Mouse (Mus musculus) kidney, embryonic 15.5 days (tissue): ENCODE results near the gene Gm15217. TPM values are rescaled to one million over a fixed set of nuclear protein-coding genes. Genes with fewer than 3 reads are reported as not detected.

Experiments
- ATAC-seq: fragments of 200-750 bp; cut with Nextera tagmentation; replicated peaks from 2 replicates; pipeline ENCODE4 v1.8.0; 2017; ENCODE audit warnings: moderate TSS enrichment; ENCODE audit not compliant: low FRiP score
- H3K27ac ChIP-seq: fragments of 300-500 bp; sonication (generic); 2 replicates; pipeline ENCODE4 v1.5.1; 2015; ENCODE audit warnings: mild to moderate bottlenecking, inconsistent platforms
- H3K27me3 ChIP-seq: fragments of 300-500 bp; sonication (generic); 2 replicates; pipeline ENCODE4 v1.6.1; 2015; ENCODE audit warnings: inconsistent platforms
- H3K36me3 ChIP-seq: fragments of 300-500 bp; sonication (generic); 2 replicates; pipeline ENCODE4 v1.6.1; 2015; ENCODE audit warnings: inconsistent platforms
- H3K4me1 ChIP-seq: fragments of 300-500 bp; sonication (generic); 2 replicates; pipeline ENCODE4 v1.6.1; 2015; ENCODE audit warnings: inconsistent platforms
- H3K4me2 ChIP-seq: fragments of 300-500 bp; sonication (generic); 2 replicates; pipeline ENCODE4 v1.6.1; 2015; ENCODE audit warnings: moderate library complexity, mild to moderate bottlenecking, inconsistent platforms
- H3K4me3 ChIP-seq: fragments of 300-500 bp; sonication (generic); replicated peaks from 2 replicates; pipeline ENCODE4 v1.5.1; 2015; ENCODE audit warnings: mild to moderate bottlenecking, inconsistent platforms
- H3K9ac ChIP-seq: fragments of 300-500 bp; sonication (generic); 2 replicates; pipeline ENCODE4 v1.6.1; 2015; ENCODE audit warnings: mild to moderate bottlenecking, inconsistent platforms
- H3K9me3 ChIP-seq: fragments of 300-500 bp; sonication (generic); replicated peaks from 2 replicates; pipeline ENCODE4 v1.6.1; 2016; ENCODE audit warnings: inconsistent platforms
- WGBS: fragments of 180-500 bp; shearing (Covaris S2); methylation state at CpG from one replicate; pipeline ENCODE4 v1.1.7; 2015; ENCODE audit warnings: mixed read lengths; 5-methylcytosine and 5-hydroxymethylcytosine counted together
- polyA plus RNA-seq: library from polyadenylated mRNA; unstranded; fragments of >200 nt; fragmentation: Nextera tagmentation; extraction: Ambion mirVana; gene quantifications from 2 replicates; pipeline ENCODE4 v1.2.1, GENCODE M21; 2015

Gm15217 gene
- polyA plus RNA-seq, 1 experiment from 2014 or later, result 1.1 TPM

- Histone ChIP-seq H3K9ac (peak overlapping the region; percentile 49), H3K36me3 (peaks cover 16% of the 10 kb centered on the region), H3K27ac (peak overlapping the region; percentile 94), H3K27me3 (peaks cover 22% of the 10 kb centered on the region), H3K4me3 (peak overlapping the region; percentile 62), H3K4me1 (peaks cover 58% of the 10 kb centered on the region), H3K4me2 (peak overlapping the region; percentile 85), H3K9me3 (no peaks in the 10 kb centered on the region)
- ATAC-seq, result no peak
- WGBS, result under 1% methylated on average over 39 of the region's 39 CpGs
Observed at GRCm38 (mm10) chr14:46385701-46386477, 6.7 kb downstream of the Gm15217 start.

DNA sequence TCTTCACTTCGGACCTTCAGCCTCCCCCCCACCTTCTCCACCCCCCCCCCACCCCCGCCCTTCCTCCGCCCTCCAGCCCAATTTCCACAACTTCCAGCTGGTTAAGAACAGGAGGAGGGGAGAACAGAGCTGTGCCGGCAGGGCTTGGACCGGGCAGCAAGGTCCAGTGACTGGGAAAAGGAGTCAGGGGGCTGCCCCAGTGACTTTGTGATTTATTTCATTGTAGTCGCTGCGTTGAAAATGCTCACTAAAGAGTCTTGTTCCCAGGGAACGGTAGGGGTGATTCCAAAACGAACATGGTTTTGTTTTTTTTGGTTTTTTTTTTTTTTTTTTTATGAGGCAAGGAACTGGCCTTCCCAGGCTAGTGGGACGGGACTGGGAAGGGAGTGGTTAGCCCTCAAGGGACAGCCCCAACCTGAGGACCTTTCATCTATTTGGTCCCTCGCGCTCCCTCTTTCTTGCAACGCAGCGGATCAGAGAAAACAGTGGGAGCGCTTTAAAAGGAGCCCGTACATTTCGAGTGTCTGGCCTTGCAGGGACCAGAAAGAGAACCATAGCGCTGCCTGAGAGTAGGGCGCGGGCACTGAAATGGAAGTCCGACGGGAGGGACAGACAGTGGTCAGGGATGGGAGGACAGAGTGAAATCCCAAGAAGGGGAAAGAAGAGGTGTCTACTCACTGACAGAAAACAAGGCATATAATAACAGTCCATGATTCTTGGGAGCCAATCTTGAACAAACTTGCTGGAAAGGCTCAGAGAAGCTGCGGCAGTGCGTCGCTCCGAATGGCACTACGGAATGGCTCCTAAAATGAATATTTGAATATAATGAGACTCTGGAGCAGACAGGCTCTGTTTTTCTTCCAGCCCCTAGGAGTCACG lies 7.5 kb downstream of the Gm15217 start:
- H3K9ac ChIP-seq, result peak overlapping the region; percentile 49
- peaks cover 58% of the 10 kb centered on the region for H3K4me1 ChIP-seq
- peaks cover 27% of the 10 kb centered on the region for H3K27me3 ChIP-seq
- peak overlapping the region; percentile 62 for H3K4me3 ChIP-seq
- H3K9me3 ChIP-seq, result no peaks in the 10 kb centered on the region
- under 1% methylated on average over 28 of the region's 28 CpGs for WGBS
- peak overlapping the region; percentile 85 for H3K4me2 ChIP-seq
- H3K36me3 ChIP-seq, result peaks cover 16% of the 10 kb centered on the region
- peak; percentile 3; the same call in 1 of the 2 replicates for ATAC-seq
- peak overlapping the region; percentile 94 for H3K27ac ChIP-seq

GRCm38 (mm10) chr14:46387357-46387671 lies 8.1 kb downstream of the Gm15217 start:
- Histone ChIP-seq H3K27me3 (peaks cover 33% of the 10 kb centered on the region), H3K4me3 (peak overlapping the region; percentile 62), H3K27ac (peak overlapping the region; percentile 94), H3K9me3 (no peaks in the 10 kb centered on the region), H3K4me1 (peaks cover 60% of the 10 kb centered on the region), H3K9ac (peak overlapping the region; percentile 56), H3K36me3 (peaks cover 16% of the 10 kb centered on the region), H3K4me2 (peak overlapping the region; percentile 85)
- peak; percentile 85 for ATAC-seq
- under 1% methylated on average over 27 of the region's 27 CpGs for WGBS

GRCm38 (mm10) chr14:46387821-46388481 lies 8.7 kb downstream of the Gm15217 start:
- Histone ChIP-seq H3K9ac (peak overlapping the region; percentile 56), H3K9me3 (no peaks in the 10 kb centered on the region), H3K27ac (peak overlapping the region; percentile 94), H3K4me1 (peaks cover 60% of the 10 kb centered on the region), H3K4me3 (peak overlapping the region; percentile 62), H3K4me2 (peak overlapping the region; percentile 85), H3K36me3 (peaks cover 13% of the 10 kb centered on the region), H3K27me3 (peaks cover 33% of the 10 kb centered on the region)
- WGBS, result under 1% methylated on average over 41 of the region's 41 CpGs
- peak; percentile 26 for ATAC-seq

- peaks cover 60% of the 10 kb centered on the region for H3K4me1 ChIP-seq
- H3K27me3 ChIP-seq, result peaks cover 33% of the 10 kb centered on the region
- H3K9me3 ChIP-seq, result no peaks in the 10 kb centered on the region
- H3K27ac ChIP-seq, result peak overlapping the region; percentile 94
- under 1% methylated on average over 27 of the region's 27 CpGs for WGBS
- peak overlapping the region; percentile 56 for H3K9ac ChIP-seq
- H3K4me2 ChIP-seq, result peak overlapping the region; percentile 85
- ATAC-seq, result peak; percentile 13; the same call in 1 of the 2 replicates
- peak overlapping the region; percentile 62 for H3K4me3 ChIP-seq
- H3K36me3 ChIP-seq, result peaks cover 9% of the 10 kb centered on the region
Observed at GRCm38 (mm10) chr14:46388636-46389035, 9.4 kb downstream of the Gm15217 start.

- ATAC-seq, result no peak
- Histone ChIP-seq H3K9me3 (no peaks in the 10 kb centered on the region), H3K27ac (peak overlapping the region; percentile 63; the same call in 1 of the 2 replicates), H3K36me3 (no peaks in the 10 kb centered on the region), H3K4me1 (peaks cover 55% of the 10 kb centered on the region), H3K4me3 (peak overlapping the region; percentile 62), H3K27me3 (peaks cover 33% of the 10 kb centered on the region), H3K4me2 (peak overlapping the region; percentile 85), H3K9ac (peak overlapping the region; percentile 56)
- WGBS, result 4% methylated on average over 24 of the region's 24 CpGs
Observed at GRCm38 (mm10) chr14:46389438-46390248, 10.4 kb downstream of the Gm15217 start.

GRCm38 (mm10) chr14:46390249-46390775 lies 11.1 kb downstream of the Gm15217 start, which contains the start of gene Bmp4:
Gene Bmp4 (minus strand): TSS chr14:46390669.
- Histone ChIP-seq H3K27me3 (peaks cover 33% of the 10 kb centered on the region), H3K36me3 (no peaks in the 10 kb centered on the region), H3K9me3 (no peaks in the 10 kb centered on the region), H3K4me3 (peak within 1 kb of the TSS; percentile 62), H3K9ac (peak within 1 kb of the TSS; percentile 56), H3K27ac (peak within 1 kb of the TSS; percentile 63; the same call in 1 of the 2 replicates), H3K4me1 (peaks cover 49% of the 10 kb centered on the region), H3K4me2 (peak within 1 kb of the TSS; percentile 85)
- under 1% methylated on average over 26 of the region's 26 CpGs for WGBS
- ATAC-seq, result peak; percentile 43

GRCm38 (mm10) chr14:46391621-46392170 lies 12.5 kb downstream of the Gm15217 start:
- Histone ChIP-seq H3K36me3 (no peaks in the 10 kb centered on the region), H3K9ac (no peak overlapping the region), H3K27ac (no peak overlapping the region), H3K9me3 (no peaks in the 10 kb centered on the region), H3K27me3 (peaks cover 43% of the 10 kb centered on the region), H3K4me1 (peaks cover 35% of the 10 kb centered on the region), H3K4me3 (no peak overlapping the region), H3K4me2 (no peak overlapping the region)
- WGBS, result 42% methylated on average over 6 of the region's 6 CpGs
- no peak for ATAC-seq

- peak overlapping the region; percentile 16; the same call in 1 of the 2 replicates for H3K9ac ChIP-seq
- peak overlapping the region; percentile 62 for H3K4me2 ChIP-seq
- peak; percentile 46; the same call in 1 of the 2 replicates for ATAC-seq
- no peaks in the 10 kb centered on the region for H3K9me3 ChIP-seq
- peak overlapping the region; percentile 37 for H3K4me3 ChIP-seq
- no peaks in the 10 kb centered on the region for H3K36me3 ChIP-seq
- 4% methylated on average over 27 of the region's 27 CpGs for WGBS
- peaks cover 37% of the 10 kb centered on the region for H3K27me3 ChIP-seq
- H3K27ac ChIP-seq, result no peak overlapping the region
- peaks cover 13% of the 10 kb centered on the region for H3K4me1 ChIP-seq
Observed at GRCm38 (mm10) chr14:46398091-46398695, 19.0 kb downstream of the Gm15217 start.

DNA sequence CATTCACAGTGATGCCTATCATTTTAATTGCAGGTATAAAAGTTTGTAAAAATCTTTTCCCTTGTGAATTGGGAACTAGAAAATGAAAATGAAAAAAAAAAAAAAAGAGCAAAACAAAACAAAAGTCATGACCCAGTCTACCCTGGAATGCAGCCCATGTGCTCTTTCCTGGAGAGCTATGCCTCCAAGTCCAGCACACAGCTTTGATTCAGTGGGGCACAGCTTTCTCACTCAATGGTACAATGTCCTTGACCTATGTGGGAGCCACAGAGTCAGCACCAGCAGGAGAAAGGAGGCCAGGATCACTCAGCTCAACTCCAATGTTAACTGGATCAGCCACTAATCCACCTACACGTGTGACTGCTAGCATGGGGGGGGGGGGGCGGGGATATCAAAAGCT lies 20.7 kb downstream of the Gm15217 start:
- Histone ChIP-seq H3K27me3 (peaks cover 37% of the 10 kb centered on the region), H3K36me3 (no peaks in the 10 kb centered on the region), H3K4me3 (no peak overlapping the region), H3K9ac (no peak overlapping the region), H3K4me1 (peaks cover 13% of the 10 kb centered on the region), H3K27ac (no peak overlapping the region), H3K9me3 (no peaks in the 10 kb centered on the region), H3K4me2 (no peak overlapping the region)
- 77% methylated on average over 2 of the region's 2 CpGs for WGBS
- no peak for ATAC-seq
